Mouse (Mus musculus) retina, postnatal 1 day (tissue): ENCODE measurements around the gene Ccr1l1.

Source experiments
- DNase-seq: peaks from one replicate; pipeline ENCODE4 v3.0.0-alpha.2; 2012

The Ccr1l1 gene

DNA sequence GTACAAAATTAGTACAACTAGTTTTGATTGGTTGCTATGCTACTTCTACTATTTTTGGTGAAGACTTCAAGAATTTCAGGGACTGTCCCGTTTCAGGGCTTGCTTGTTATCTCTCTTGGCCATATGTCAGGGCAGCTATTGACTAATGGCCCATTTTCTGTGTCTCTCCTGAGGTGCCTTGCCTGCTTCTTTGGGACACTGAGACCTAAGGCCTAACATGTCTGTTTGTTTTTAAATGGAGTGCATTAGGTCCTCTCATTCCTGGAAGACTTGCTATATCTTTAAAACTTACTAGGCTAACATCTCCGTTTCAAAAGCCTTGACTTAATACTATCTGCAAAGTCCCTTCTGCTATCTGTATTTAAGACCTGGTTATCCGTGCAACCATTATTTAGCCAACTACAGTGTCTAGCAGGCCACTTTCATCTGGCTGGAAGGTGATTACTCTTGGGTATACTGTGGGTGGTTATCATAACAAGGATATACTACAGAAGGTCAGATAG lies 20.2 kb downstream of the Ccr1l1 start:
- no peak for DNase-seq

DNA sequence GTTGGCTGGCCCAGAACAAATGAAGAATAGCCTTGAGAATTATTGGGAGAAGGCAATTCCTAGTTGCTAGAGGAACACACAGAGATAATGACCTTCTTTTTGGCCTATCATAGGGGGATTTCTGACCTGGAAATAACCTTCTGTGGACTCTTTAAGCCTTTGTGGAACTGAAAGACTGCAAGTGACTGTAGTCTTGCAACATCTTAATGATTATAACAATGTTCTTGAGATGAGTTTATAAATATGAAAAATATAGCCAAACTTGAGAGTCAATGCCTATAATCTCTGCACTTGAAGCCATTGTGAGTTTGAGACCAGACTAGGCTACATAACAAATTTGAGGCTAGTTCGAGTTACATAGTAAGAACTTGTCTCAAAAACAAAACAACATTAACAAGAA lies 21.3 kb downstream of the Ccr1l1 start:
- DNase-seq = no peak

GRCm38 (mm10) chr9:123953551-123953950 lies 24.7 kb downstream of the Ccr1l1 start:
- DNase-seq = no peak

- DNase-seq = no peak
Measured at GRCm38 (mm10) chr9:123951176-123951575, 27.0 kb downstream of the Ccr1l1 start.

DNA sequence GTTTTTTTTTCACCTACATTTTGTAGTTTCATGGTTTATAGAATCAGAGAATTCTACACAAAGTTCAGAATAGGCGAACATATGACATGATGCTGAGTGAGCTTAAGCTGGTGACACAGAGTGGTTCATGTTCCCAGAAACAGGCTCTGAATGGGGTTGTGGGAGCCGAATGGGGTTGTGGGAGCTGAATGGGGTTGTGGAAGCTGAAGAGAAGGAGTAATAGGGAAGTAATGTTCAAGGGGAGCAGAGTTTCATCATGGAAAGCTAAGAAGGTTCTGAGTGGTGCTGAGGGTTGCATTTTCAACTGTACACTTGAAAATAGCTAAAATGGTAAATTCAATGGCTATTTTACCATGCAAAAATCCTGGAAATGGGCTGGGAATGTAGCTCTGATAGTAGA lies 28.8 kb downstream of the Ccr1l1 start:
- no peak for DNase-seq

GRCm38 (mm10) chr9:123947815-123948214 lies 30.4 kb downstream of the Ccr1l1 start:
- no peak for DNase-seq

GRCm38 (mm10) chr9:123942025-123942424 lies 36.2 kb downstream of the Ccr1l1 start:
- no peak for DNase-seq

- no peak for DNase-seq
Measured at GRCm38 (mm10) chr9:123941316-123941715, 36.9 kb downstream of the Ccr1l1 start.

DNA sequence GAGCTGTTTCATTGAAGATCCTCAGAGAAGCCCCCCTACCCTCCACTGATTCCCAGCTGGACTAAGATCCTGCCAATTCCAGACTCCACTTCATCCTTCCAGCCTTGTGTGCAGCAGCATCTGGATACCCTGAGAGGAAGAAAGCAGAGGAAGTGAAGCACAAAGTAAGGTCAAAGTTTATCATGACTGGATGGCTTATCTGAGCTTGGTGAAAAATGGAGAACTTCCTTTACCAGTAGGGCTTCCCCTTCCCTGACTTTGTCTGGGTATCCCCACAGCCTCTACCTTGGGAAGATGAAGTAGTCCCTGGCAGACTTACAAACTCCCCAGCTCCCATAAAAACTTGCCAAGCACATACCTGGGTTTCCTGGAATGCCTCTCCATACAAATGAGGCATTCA lies 37.6 kb downstream of the Ccr1l1 start:
- DNase-seq = no peak

GRCm38 (mm10) chr9:123940168-123940567 lies 38.0 kb downstream of the Ccr1l1 start:
- no peak for DNase-seq

DNA sequence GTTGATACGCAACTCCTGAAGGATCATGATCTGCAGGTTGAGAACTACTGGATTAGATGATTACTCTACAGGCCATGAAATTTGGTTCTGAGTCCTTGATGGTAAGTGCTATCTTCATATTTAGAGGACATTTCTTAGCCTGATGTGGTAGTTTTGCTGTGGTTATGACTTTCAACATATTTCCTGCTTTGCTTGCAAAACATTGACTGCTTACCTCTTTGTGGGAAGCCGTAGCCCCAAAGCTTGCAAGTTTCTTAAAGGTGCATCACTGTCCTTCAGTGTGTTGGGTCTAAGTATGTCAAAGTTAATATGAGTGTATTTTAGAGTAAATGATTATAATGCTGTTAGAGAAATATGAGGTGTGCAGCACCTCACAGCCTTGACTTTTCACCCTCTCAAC lies 40.2 kb downstream of the Ccr1l1 start:
- no peak for DNase-seq

DNA sequence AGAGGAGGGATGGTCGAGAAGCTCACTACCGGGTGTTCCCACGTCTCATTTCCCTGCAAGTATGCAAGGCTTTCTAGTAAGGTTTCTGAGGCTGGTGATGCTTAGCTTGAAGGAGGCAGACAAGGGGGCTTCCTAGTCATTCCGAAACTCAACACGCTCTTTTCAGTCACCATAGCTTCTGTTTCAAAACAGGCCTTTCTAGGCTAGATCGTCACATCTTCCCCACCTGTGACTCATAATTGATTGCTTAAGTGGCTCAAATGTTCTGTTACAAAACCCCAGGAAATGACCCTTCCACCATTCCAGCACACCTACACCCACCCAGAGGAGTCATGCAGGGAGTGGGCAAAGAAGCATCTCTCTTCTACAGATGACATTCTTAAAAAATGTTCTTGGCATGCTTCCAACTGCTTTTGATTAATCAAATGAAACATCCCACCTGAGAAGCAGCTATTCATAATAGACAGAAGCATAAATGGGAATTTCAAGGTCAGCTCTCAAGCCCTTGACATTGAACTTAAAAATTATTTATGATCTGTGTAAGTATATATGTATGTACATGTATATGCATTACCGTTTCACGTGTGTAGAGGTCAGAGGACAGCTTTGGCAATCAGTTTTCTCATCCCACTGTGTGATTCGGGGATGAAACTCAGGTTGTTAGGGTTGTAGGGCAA lies 41.5 kb downstream of the Ccr1l1 start:
- DNase-seq = no peak

DNA sequence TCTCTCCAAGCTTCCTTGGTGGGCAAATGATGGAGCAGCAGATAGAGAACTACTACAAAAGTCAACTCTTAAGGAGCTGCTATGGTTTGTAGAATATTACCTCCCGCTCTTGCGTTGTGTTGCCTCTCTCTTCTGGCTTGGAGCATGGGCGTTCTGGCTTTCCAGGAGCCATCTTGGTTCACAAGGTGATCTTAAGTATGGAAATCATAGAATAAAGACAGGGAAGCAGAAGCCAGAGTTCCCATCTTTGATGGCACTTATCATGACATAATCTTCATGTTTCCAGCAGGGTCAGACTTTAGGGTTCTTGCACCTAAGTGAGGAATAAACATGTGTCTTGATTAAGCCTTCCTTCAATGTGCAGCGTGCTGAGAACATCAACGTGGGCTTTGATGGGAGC lies 42.4 kb downstream of the Ccr1l1 start:
- DNase-seq = no peak

DNA sequence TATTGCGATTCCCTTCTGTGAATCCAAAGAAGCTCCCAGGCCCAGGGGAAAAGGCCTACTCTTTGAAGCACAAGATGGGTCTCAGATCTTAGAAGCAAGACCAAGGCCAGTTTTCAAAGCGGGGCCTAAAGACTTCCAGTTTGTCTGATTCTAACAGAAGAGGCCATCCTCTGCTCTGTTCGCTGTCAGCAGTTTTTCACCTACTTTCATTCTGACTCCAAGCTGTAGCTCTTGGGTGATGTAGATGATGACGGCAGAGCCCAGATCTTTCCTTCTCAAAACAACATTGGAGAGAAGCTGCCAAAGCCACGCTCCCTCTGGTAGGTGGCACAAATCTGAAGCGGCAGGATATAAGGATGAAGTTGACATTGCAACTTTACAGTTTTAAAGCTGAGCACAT lies 42.9 kb downstream of the Ccr1l1 start:
- no peak for DNase-seq

DNA sequence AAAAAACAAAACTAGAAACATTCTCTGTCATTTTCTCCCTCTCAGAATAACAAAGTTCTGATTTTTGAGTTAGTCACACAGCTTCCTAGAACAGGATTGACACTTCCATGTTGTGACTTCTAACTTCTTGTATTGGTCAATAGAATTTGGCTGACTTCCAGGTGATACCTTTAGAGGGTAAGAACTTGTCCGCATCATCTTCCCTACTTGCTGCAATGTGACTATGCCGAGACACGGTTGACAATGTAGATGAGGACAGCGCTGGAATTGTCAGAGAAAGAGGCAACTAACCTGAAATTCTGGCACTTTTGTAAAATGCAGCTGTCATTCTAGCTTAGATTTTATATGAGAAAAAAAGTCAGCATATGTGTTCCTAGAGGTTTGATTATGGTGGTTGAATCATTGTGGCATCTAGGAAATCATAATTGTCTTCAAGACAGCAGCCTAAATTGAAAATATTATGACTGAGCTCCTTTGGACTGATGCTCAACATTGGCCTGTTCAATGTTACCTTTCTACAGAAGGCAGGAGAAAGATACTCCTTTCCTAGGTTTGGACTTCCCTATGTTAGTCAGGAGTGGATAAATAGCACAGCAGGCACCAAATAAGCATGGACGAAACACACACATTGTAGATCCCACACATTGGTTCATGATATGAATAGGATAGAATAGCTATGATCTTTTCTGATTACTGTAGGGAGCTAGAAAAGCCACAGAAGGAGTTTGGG lies 44.3 kb downstream of the Ccr1l1 start:
- DNase-seq = no peak

DNA sequence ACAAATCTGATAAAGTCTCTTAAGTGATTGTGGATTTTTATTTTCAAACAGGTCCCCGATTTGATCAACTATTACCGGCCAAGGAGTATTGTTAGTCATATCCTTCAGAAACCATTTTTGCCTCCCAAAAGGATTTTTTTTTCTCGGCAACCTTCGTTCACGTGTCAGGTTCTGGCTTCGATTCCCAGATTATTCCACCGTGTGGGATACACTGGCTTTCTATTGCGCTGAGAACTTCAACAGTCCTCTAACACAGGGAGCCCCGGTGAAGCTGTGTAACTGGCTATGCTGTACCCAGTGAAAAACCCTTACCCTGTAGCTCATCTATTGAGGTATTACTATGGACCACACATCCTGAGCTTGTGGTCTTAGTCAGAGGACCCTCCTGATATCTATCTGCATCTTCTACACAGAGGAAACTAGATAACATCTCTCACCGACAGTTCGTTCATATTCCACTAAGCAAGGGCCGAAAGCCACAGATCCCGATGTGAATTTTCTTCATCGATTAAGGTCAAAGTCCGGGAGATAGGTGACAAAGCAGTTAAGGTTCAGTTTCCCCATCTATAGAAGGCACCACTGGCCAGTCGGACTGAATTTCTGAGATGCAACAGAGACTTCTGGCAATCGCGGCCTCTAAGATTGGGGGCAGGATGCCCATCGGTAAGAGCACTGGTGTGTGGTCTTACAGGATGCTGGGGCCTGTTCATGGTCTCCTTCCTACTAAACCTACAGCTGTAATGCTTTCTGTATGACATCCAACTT lies 45.1 kb downstream of the Ccr1l1 start:
- no peak for DNase-seq

DNA sequence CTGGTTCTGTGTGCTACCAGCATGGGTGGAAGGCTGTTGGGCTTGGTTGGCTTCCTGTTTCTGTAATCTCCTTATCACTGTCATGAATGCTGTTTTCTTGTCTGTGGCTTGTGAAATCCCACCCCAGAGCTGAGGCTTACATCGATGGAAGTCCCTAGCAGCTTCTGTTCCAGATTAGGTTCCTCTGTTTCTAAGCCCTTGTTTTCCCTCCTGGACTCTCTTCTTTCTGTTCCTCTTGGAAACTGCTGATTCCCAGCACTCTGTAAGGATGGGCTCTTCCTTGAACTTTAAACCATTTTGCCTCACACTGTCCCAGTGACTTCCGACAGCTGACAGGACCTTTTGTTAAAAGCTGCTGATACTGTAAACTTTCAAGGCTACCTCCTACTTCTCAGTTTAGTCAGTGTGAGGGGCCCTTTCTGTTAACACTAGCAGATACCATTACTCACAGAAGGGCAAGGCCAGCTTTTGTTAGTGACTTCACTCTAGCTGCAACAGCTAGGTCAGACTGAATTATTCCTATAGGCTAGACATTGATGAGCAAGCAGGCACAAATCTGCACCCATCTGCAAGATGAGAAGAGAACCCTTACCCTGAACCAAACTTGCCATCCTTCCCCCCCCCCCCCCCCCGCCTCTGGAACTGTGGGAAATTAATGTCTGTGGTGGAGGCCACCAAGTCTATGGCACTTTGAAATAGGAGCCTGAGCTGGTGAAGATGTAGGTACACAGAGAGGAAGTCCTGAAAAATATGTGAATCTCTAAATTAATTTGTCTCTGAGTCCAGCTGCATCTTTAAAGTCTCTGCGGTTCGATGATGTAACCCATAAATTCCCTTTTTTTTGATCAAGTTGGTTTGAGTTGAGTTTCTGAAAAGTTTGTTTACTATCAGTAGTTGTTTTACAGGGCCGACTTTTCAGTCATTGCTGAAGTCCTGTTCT lies 46.2 kb downstream of the Ccr1l1 start:
- peak; percentile 11 for DNase-seq

DNA sequence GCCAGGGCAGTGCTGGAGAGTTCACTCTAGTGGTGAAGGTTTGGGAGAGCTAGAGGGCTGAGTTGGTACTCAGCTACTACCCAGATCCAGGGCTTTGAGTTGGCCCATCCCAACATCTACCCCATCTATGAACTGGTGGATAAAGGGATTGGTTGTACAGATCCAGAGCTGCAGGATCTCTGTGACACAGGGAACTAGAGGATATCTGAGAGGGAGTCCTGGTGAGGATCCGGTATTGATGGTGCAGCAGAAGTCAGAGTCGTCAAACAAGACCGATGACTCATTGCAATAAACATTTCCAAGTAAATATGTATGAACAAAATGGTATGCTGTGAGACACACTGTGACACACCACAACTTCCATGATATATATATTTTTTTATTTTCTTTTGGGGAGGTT lies 47.3 kb downstream of the Ccr1l1 start:
- no peak for DNase-seq

DNA sequence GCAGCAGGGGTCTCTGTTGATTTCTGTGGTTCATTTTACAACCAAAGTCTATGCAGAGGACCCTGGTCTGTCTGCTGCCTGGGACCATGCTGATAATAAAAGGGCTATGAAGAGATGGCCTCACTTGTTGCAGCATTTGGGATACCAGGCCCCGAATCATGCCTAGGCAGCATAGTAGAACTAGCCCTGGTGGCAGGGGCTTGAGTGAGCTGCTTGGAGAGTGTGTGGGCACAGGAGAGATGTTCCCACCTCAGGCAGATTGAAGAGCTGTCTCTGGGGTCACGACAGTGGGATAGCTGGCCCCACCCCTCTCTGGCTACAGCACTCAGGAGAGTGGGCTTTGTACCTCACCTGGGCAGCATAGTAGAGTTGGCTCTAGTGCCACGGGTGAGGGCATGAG lies 47.7 kb downstream of the Ccr1l1 start:
- no peak for DNase-seq

GRCm38 (mm10) chr9:123929936-123930335 lies 48.3 kb downstream of the Ccr1l1 start:
- DNase-seq = no peak

GRCm38 (mm10) chr9:123928759-123929246 lies 49.4 kb downstream of the Ccr1l1 start:
- DNase-seq = peak; percentile 33

DNA sequence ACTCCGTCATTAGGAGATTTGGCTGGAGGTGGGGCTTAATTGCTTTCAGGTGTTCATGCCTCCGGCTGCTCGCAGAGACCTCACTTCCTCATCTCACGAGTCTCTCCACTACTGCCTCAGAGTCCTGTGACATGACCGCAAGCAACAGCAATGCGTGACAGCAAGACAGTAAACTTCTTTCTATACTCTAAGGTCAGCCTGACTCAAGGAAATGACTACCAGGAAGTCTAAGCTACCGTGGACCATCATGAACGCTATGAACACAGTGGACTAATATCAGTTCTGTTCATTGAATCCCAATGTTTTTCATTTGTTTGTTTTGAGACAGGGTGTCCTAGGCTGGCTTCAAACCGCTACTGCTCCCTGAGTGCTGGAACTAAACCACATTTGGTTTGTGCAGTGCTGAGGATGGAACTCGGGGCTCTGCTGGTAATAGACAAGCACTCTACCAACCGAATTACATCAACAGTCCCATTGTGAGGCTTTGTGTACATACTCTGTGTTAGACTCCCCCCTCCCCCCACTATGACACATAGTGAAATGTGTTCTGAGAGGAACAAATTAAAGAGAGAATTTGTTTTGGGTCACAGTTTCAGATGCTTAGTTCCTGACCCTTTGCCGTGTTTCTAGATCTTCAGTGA lies 50.0 kb downstream of the Ccr1l1 start:
- DNase-seq = no peak
